Mouse (Mus musculus) erythroblast, embryonic 14.5 days (primary cell): Measurements from ENCODE around the gene Itgb2. TPM values are rescaled to one million over a fixed set of nuclear protein-coding genes. Genes with fewer than 3 reads are reported as not detected.

Experiments
- H3K27me3 ChIP-seq: 2 replicates; pipeline ENCODE4 v1.6.1; 2012; ENCODE audit warnings: inconsistent platforms; ENCODE audit not compliant: control insufficient read depth
- H3K36me3 ChIP-seq: 2 replicates; pipeline ENCODE4 v1.6.1; 2012; ENCODE audit warnings: mild to moderate bottlenecking, inconsistent platforms; ENCODE audit not compliant: control insufficient read depth
- H3K4me1 ChIP-seq: 2 replicates; pipeline ENCODE4 v1.6.1; 2012; ENCODE audit warnings: inconsistent platforms; ENCODE audit not compliant: control insufficient read depth
- H3K4me3 ChIP-seq: replicated peaks from 2 replicates; pipeline ENCODE3; 2012; ENCODE audit warnings: moderate library complexity, mild to moderate bottlenecking, inconsistent platforms
- H3K9me3 ChIP-seq: 2 replicates; pipeline ENCODE4 v1.6.1; 2012; ENCODE audit warnings: low read length, inconsistent platforms, mixed read lengths; ENCODE audit not compliant: control insufficient read depth
- GATA1 ChIP-seq: IDR thresholded peaks from 2 replicates; pipeline ENCODE4 v1.6.1; 2012; ENCODE audit warnings: low read length, inconsistent platforms, mixed read lengths
- TAL1 ChIP-seq: IDR thresholded peaks from 3 replicates; pipeline ENCODE4 v1.6.1; 2012; ENCODE audit warnings: low read length, inconsistent platforms, mixed read lengths
- polyA plus RNA-seq: library from polyadenylated mRNA; stranded (reverse); fragments of >175 nt; gene quantifications from 2 replicates; pipeline ENCODE4 v1.2.3, GENCODE M21; 2012

Itgb2 gene
- polyA plus RNA-seq, 1 experiment, result 0.14 TPM

GRCm38 (mm10) chr10:77560090-77560489 is 30.0 kb downstream of the Itgb2 start:
- no peaks in the 10 kb centered on the region for H3K27me3 ChIP-seq
- H3K9me3 ChIP-seq, result no peaks in the 10 kb centered on the region
- H3K36me3 ChIP-seq, result no peaks in the 10 kb centered on the region
- no peak overlapping the region for H3K4me3 ChIP-seq
- no peak for TF ChIP-seq TAL1
- TF ChIP-seq GATA1, result no peak
- H3K4me1 ChIP-seq, result peaks cover 32% of the 10 kb centered on the region

- H3K4me1 ChIP-seq, result peaks cover 38% of the 10 kb centered on the region
- H3K9me3 ChIP-seq, result no peaks in the 10 kb centered on the region
- H3K36me3 ChIP-seq, result no peaks in the 10 kb centered on the region
- no peaks in the 10 kb centered on the region for H3K27me3 ChIP-seq
- no peak overlapping the region for H3K4me3 ChIP-seq
- TF ChIP-seq TAL1, result no peak
- no peak for TF ChIP-seq GATA1
Observed at GRCm38 (mm10) chr10:77560830-77561229, 30.8 kb downstream of the Itgb2 start.

- Histone ChIP-seq H3K27me3 (no peaks in the 10 kb centered on the region), H3K4me1 (peaks cover 42% of the 10 kb centered on the region), H3K9me3 (no peaks in the 10 kb centered on the region), H3K36me3 (no peaks in the 10 kb centered on the region), H3K4me3 (no peak overlapping the region)
- TF ChIP-seq TAL1 (no peak), GATA1 (no peak)
Observed at GRCm38 (mm10) chr10:77561508-77561907, 31.5 kb downstream of the Itgb2 start.

GRCm38 (mm10) chr10:77565005-77565404 is 35.0 kb downstream of the Itgb2 start:
- Histone ChIP-seq H3K36me3 (no peaks in the 10 kb centered on the region), H3K9me3 (no peaks in the 10 kb centered on the region), H3K27me3 (no peaks in the 10 kb centered on the region), H3K4me1 (peaks cover 44% of the 10 kb centered on the region), H3K4me3 (no peak overlapping the region)
- TF ChIP-seq GATA1, result no peak
- TF ChIP-seq TAL1, result no peak

GRCm38 (mm10) chr10:77566651-77567050 is 36.6 kb downstream of the Itgb2 start:
- H3K27me3 ChIP-seq, result no peaks in the 10 kb centered on the region; the same call in 1 of the 2 replicates
- H3K4me1 ChIP-seq, result peaks cover 28% of the 10 kb centered on the region
- H3K9me3 ChIP-seq, result no peaks in the 10 kb centered on the region
- H3K36me3 ChIP-seq, result no peaks in the 10 kb centered on the region
- TF ChIP-seq TAL1 (no peak), GATA1 (no peak)
- no peak overlapping the region for H3K4me3 ChIP-seq

GRCm38 (mm10) chr10:77569481-77569880 is 39.4 kb downstream of the Itgb2 start:
- H3K9me3 ChIP-seq, result no peaks in the 10 kb centered on the region
- no peak overlapping the region for H3K4me3 ChIP-seq
- H3K27me3 ChIP-seq, result peaks cover 10% of the 10 kb centered on the region
- no peak for TF ChIP-seq TAL1
- no peak for TF ChIP-seq GATA1
- peaks cover 19% of the 10 kb centered on the region for H3K4me1 ChIP-seq
- no peaks in the 10 kb centered on the region for H3K36me3 ChIP-seq

GRCm38 (mm10) chr10:77569973-77570658 is 40.1 kb downstream of the Itgb2 start:
- no peaks in the 10 kb centered on the region for H3K36me3 ChIP-seq
- no peak overlapping the region for H3K4me3 ChIP-seq
- TF ChIP-seq GATA1 (no peak), TAL1 (no peak)
- H3K9me3 ChIP-seq, result no peaks in the 10 kb centered on the region
- H3K4me1 ChIP-seq, result peaks cover 13% of the 10 kb centered on the region
- peaks cover 12% of the 10 kb centered on the region for H3K27me3 ChIP-seq

- no peaks in the 10 kb centered on the region for H3K9me3 ChIP-seq
- peaks cover 19% of the 10 kb centered on the region for H3K27me3 ChIP-seq
- no peaks in the 10 kb centered on the region for H3K36me3 ChIP-seq
- no peak overlapping the region for H3K4me3 ChIP-seq
- no peak for TF ChIP-seq GATA1
- TF ChIP-seq TAL1, result no peak
- no peaks in the 10 kb centered on the region; the same call in 1 of the 2 replicates for H3K4me1 ChIP-seq
Observed at GRCm38 (mm10) chr10:77572225-77572624, 42.2 kb downstream of the Itgb2 start.

GRCm38 (mm10) chr10:77573162-77573561 is 43.1 kb downstream of the Itgb2 start:
- no peaks in the 10 kb centered on the region for H3K36me3 ChIP-seq
- no peaks in the 10 kb centered on the region; the same call in 1 of the 2 replicates for H3K4me1 ChIP-seq
- TF ChIP-seq TAL1 (no peak), GATA1 (no peak)

More at GRCm38 (mm10) chr10:77573162-77573561, 43.1 kb downstream of the Itgb2 start:
- Histone ChIP-seq H3K9me3 (no peaks in the 10 kb centered on the region), H3K27me3 (peaks cover 21% of the 10 kb centered on the region), H3K4me3 (no peak overlapping the region)
